8 mouse cellular contexts compared by ENCODE assay signal in genomic region chr11:104114690-104115089, GRCm38 (mm10). TPM values are rescaled to one million over a fixed set of nuclear protein-coding genes. Genes with fewer than 3 reads are reported as not detected.
DNase-seq lines count a peak whose midpoint lies in the region; ATAC-seq and TF ChIP-seq lines count a peak whose summit lies in the region.
"Had no signal": no experiment of that assay in that cellular context is flagged by ENCODE, and none has a peak within 500 bp of the region (broad histone marks: within the 10 kb centered on the region; RNA-seq: fewer than 3 reads in every experiment).

No protein-coding gene starts in this region.

- no peak overlapping the region for H3K9ac ChIP-seq in forebrain, embryonic 16.5 days (replicated peaks; ENCODE audit: low read depth, low read length)
- H3K9ac ChIP-seq in stomach, embryonic 15.5 days = no peak overlapping the region

- DNase-seq in G1E (ENCODE audit: low spot score) = peak; percentile 37
- peak; percentile 85 for DNase-seq in adrenal gland, adult 8-10 months
- DNase-seq in layer of hippocampus, adult 8-10 months (ENCODE audit: low spot score in 2 of 2) = peak; percentile 30 to 32

- 3% methylated on average over 7 of the region's 7 CpGs for WGBS in forebrain, embryonic 16.5 days
- under 1% methylated on average over 7 of the region's 7 CpGs for WGBS in stomach, embryonic 15.5 days

- no peak overlapping the region for H3K4me3 ChIP-seq in G1E (ENCODE audit: low read depth, low read length)
- no peak overlapping the region for H3K4me3 ChIP-seq in forebrain, embryonic 16.5 days (replicated peaks; ENCODE audit: low read length)
- no peak overlapping the region for H3K4me3 ChIP-seq in stomach, embryonic 15.5 days (replicated peaks)

- no peak for TF ChIP-seq CTCF in G1E (IDR thresholded peaks at IDR 0.05; ENCODE audit: low read depth, low read length)

- H3K36me3 ChIP-seq in G1E (replicated peaks) = no peaks in the 10 kb centered on the region
- no peaks in the 10 kb centered on the region for H3K36me3 ChIP-seq in forebrain, embryonic 16.5 days (ENCODE audit: control insufficient read depth, insufficient read depth)
- H3K36me3 ChIP-seq in stomach, embryonic 15.5 days = no peaks in the 10 kb centered on the region

- no peaks in the 10 kb centered on the region for H3K4me1 ChIP-seq in G1E (ENCODE audit: insufficient read depth, low read depth, low read length)
- H3K4me1 ChIP-seq in forebrain, embryonic 16.5 days (replicated peaks; ENCODE audit: control insufficient read depth, insufficient read depth, low read length) = peaks cover 6% of the 10 kb centered on the region
- no peaks in the 10 kb centered on the region for H3K4me1 ChIP-seq in stomach, embryonic 15.5 days

- H3K27me3 ChIP-seq in G1E (ENCODE audit: insufficient read depth, low read length) = no peaks in the 10 kb centered on the region
- no peaks in the 10 kb centered on the region for H3K27me3 ChIP-seq in forebrain, embryonic 16.5 days (replicated peaks; ENCODE audit: control insufficient read depth, insufficient read depth, low read length)
- no peaks in the 10 kb centered on the region for H3K27me3 ChIP-seq in stomach, embryonic 15.5 days (replicated peaks)

- H3K27ac ChIP-seq in forebrain, embryonic 16.5 days (ENCODE audit: low read length) = no peak overlapping the region
- no peak overlapping the region for H3K27ac ChIP-seq in stomach, embryonic 15.5 days

- no peaks in the 10 kb centered on the region for H3K9me3 ChIP-seq in G1E (replicated peaks)
- H3K9me3 ChIP-seq in forebrain, embryonic 16.5 days (ENCODE audit: control insufficient read depth, low read length) = no peaks in the 10 kb centered on the region
- H3K9me3 ChIP-seq in stomach, embryonic 15.5 days = no peaks in the 10 kb centered on the region

- ATAC-seq in G1E (ENCODE audit: extremely low read depth, insufficient number of reproducible peaks, low FRiP score, poor library complexity, severe bottlenecking) = peak; percentile 57
- peak; percentile 50 for ATAC-seq in forebrain, embryonic 16.5 days
- ATAC-seq in hematopoietic stem cell, adult 5-6 weeks (replicated peaks in 1 of 2; ENCODE audit: insufficient read depth in 1 of 2, low FRiP score in 2 of 2, low TSS enrichment in 1 of 2, low read depth in 1 of 2, poor library complexity in 2 of 2, severe bottlenecking in 2 of 2) = peak; percentile 17 to 58; a peak in 2 of 4 replicates
- peak; percentile 88 for ATAC-seq in megakaryocyte progenitor cell, adult 5-6 weeks (replicated peaks; ENCODE audit: poor library complexity)
- peak; percentile 89 for ATAC-seq in stomach, embryonic 15.5 days (ENCODE audit: insufficient read depth, low FRiP score, low read depth)

- H3K4me2 ChIP-seq in forebrain, embryonic 16.5 days (ENCODE audit: low read length) = no peak overlapping the region
- no peak overlapping the region for H3K4me2 ChIP-seq in stomach, embryonic 15.5 days

RNA-seq across cellular contexts. Expression of gene Crhr1, which starts 18.0 kb away (rescaled TPM):
- total RNA-seq in G1E (2014; fragmentation: Nextera tagmentation) (not detected in 2 replicates), G1E (2017) (not detected in 2 replicates)
- not detected in 2 replicates for polyA plus RNA-seq in G1E (2012)
- total RNA-seq in adrenal gland, adult 8-10 months (2022) = 1 to 10 TPM in 1 of 4 experiments, under 1 TPM in 1, not detected in 2; 0.58 to 1.6 TPM
- 5.2 and 6.3 TPM in 2 replicates for polyA plus RNA-seq in forebrain, embryonic 16.5 days (2015; fragmentation: Nextera tagmentation; extraction: Ambion mirVana)
- not detected in 2 replicates for total RNA-seq in hematopoietic stem cell, adult 5-6 weeks (2017)
- 10 to 100 TPM in 1 of 4 experiments, 1 to 10 TPM in 3; 7.1 to 10.0 (median 8.5) TPM for total RNA-seq in layer of hippocampus, adult 8-10 months (2022)
- total RNA-seq in megakaryocyte progenitor cell, adult 5-6 weeks (2015) = not detected in 2 replicates
- not detected in 2 replicates for total RNA-seq in megakaryocyte progenitor cell, adult 5-6 weeks (2017)
- polyA plus RNA-seq in stomach, embryonic 15.5 days (2015; fragmentation: Nextera tagmentation; extraction: Ambion mirVana) = 0.27 and 0.39 TPM in 2 replicates
- polyA plus RNA-seq: large intestine, adult 2 months had no signal

Comparison
In these comparisons a context has a peak if more than half of its experiments do, and no peak if none do; other contexts are left out.
1. ATAC-seq: peak in every context shown above with its lines; median percentile 89 in stomach, embryonic 15.5 days; 88 in megakaryocyte progenitor cell, adult 5-6 weeks; 57 in G1E; 50 in forebrain, embryonic 16.5 days; 38 in hematopoietic stem cell, adult 5-6 weeks.
2. DNase-seq: peak in every context shown above with its lines; median percentile 85 in adrenal gland, adult 8-10 months; 37 in G1E; 31 in layer of hippocampus, adult 8-10 months.